In genomic region chr3:26153782-26154181, GRCm38 (mm10) we compare ENCODE assay signal across 7 mouse cellular contexts.
DNase-seq lines count a peak whose midpoint lies in the region; ATAC-seq and TF ChIP-seq lines count a peak whose summit lies in the region.

No protein-coding gene starts in this region.

- peak overlapping the region; percentile 61; the same call in 1 of the 2 replicates for H3K9ac ChIP-seq in forebrain, embryonic 11.5 days (ENCODE audit: low read length)
- peak overlapping the region; percentile 66 for H3K9ac ChIP-seq in hindbrain, embryonic 12.5 days
- peak overlapping the region; percentile 53 for H3K9ac ChIP-seq in stomach, postnatal 0 days (ENCODE audit: low read length)

- peak; percentile 55 for ATAC-seq in forebrain, embryonic 11.5 days (replicated peaks; ENCODE audit: low FRiP score)
- ATAC-seq in hindbrain, embryonic 12.5 days (ENCODE audit: low FRiP score), result peak; percentile 36; the same call in 1 of the 2 replicates
- no peak for ATAC-seq in stomach, postnatal 0 days (ENCODE audit: low FRiP score, low TSS enrichment)

- WGBS in forebrain, embryonic 11.5 days, result 2% methylated on average over 9 of the region's 9 CpGs
- 2% methylated on average over 9 of the region's 9 CpGs for WGBS in hindbrain, embryonic 12.5 days
- under 1% methylated on average over 9 of the region's 9 CpGs for WGBS in midbrain, embryonic 10.5 days
- 1% methylated on average over 9 of the region's 9 CpGs for WGBS in stomach, postnatal 0 days

- H3K27me3 ChIP-seq in forebrain, embryonic 11.5 days (ENCODE audit: control insufficient read depth, insufficient read depth, low read length), result 0 out of 2 replicates have a peak, but pooled peaks cover 2% of the 10 kb centered on the region
- no peaks in the 10 kb centered on the region for H3K27me3 ChIP-seq in hindbrain, embryonic 12.5 days
- peaks cover 14% of the 10 kb centered on the region for H3K27me3 ChIP-seq in midbrain, embryonic 10.5 days (ENCODE audit: low read depth, poor library complexity, severe bottlenecking)
- no peaks in the 10 kb centered on the region for H3K27me3 ChIP-seq in stomach, postnatal 0 days (ENCODE audit: control insufficient read depth, insufficient read depth, low read length)

- H3K4me3 ChIP-seq in forebrain, embryonic 11.5 days (ENCODE audit: low read depth, low read length), result peak overlapping the region; percentile 50
- H3K4me3 ChIP-seq in hindbrain, embryonic 12.5 days, result peak overlapping the region; percentile 54
- peak overlapping the region; percentile 60 for H3K4me3 ChIP-seq in midbrain, embryonic 10.5 days
- H3K4me3 ChIP-seq in stomach, postnatal 0 days (ENCODE audit: low read depth, low read length), result peak overlapping the region; percentile 49

- H3K9me3 ChIP-seq in forebrain, embryonic 11.5 days (ENCODE audit: control insufficient read depth, low read length), result no peaks in the 10 kb centered on the region
- no peaks in the 10 kb centered on the region for H3K9me3 ChIP-seq in hindbrain, embryonic 12.5 days (replicated peaks)
- no peaks in the 10 kb centered on the region for H3K9me3 ChIP-seq in midbrain, embryonic 10.5 days (replicated peaks)
- no peaks in the 10 kb centered on the region for H3K9me3 ChIP-seq in stomach, postnatal 0 days (ENCODE audit: control insufficient read depth, low read length)

- H3K4me2 ChIP-seq in forebrain, embryonic 11.5 days (ENCODE audit: low read depth, low read length, severe bottlenecking), result peak overlapping the region; percentile 63
- peak overlapping the region; percentile 72 for H3K4me2 ChIP-seq in hindbrain, embryonic 12.5 days (replicated peaks)
- peak overlapping the region; percentile 80 for H3K4me2 ChIP-seq in stomach, postnatal 0 days (replicated peaks; ENCODE audit: low read depth)

- no peak for TF ChIP-seq EP300 in stomach, postnatal 0 days (optimal IDR thresholded peaks at IDR 0.05)

- peak; percentile 80 for TF ChIP-seq CTCF in stomach, postnatal 0 days (IDR thresholded peaks at IDR 0.05; ENCODE audit: low read depth)

- no peaks in the 10 kb centered on the region for H3K4me1 ChIP-seq in forebrain, embryonic 11.5 days (replicated peaks; ENCODE audit: control insufficient read depth, insufficient read depth, low read length)
- H3K4me1 ChIP-seq in hindbrain, embryonic 12.5 days, result peaks cover 5% of the 10 kb centered on the region; the same call in 1 of the 2 replicates
- H3K4me1 ChIP-seq in midbrain, embryonic 10.5 days, result peaks cover 17% of the 10 kb centered on the region; the same call in 1 of the 2 replicates
- no peaks in the 10 kb centered on the region; the same call in 1 of the 2 replicates for H3K4me1 ChIP-seq in stomach, postnatal 0 days (replicated peaks; ENCODE audit: control insufficient read depth, insufficient read depth)

- no peaks in the 10 kb centered on the region for H3K36me3 ChIP-seq in forebrain, embryonic 11.5 days (ENCODE audit: control insufficient read depth, insufficient read depth, low read length)
- H3K36me3 ChIP-seq in hindbrain, embryonic 12.5 days, result no peaks in the 10 kb centered on the region
- no peaks in the 10 kb centered on the region for H3K36me3 ChIP-seq in midbrain, embryonic 10.5 days
- H3K36me3 ChIP-seq in stomach, postnatal 0 days (ENCODE audit: control insufficient read depth, insufficient read depth, low read length), result no peaks in the 10 kb centered on the region

- peak; percentile 84 for DNase-seq in Muller cell, postnatal 12 days (ENCODE audit: inconsistent ontology term)
- peak; percentile 45 for DNase-seq in brain, embryonic 18.5 days (ENCODE audit: low read depth, low spot score)
- peak; percentile 80 for DNase-seq in forebrain, embryonic 11.5 days (ENCODE audit: low spot score)
- DNase-seq in layer of hippocampus, postnatal 36 days, result peak; percentile 68 to 76
- peak; percentile 62 for DNase-seq in midbrain, embryonic 10.5 days (ENCODE audit: low spot score)
- peak; percentile 43 for DNase-seq in stomach, postnatal 0 days (ENCODE audit: low spot score)

- no peak overlapping the region for H3K27ac ChIP-seq in forebrain, embryonic 11.5 days (ENCODE audit: low read depth, low read length)
- H3K27ac ChIP-seq in hindbrain, embryonic 12.5 days, result peak overlapping the region; percentile 65
- 0 out of 2 replicates have a peak overlapping the region, but pooled peaks have one; percentile 75 for H3K27ac ChIP-seq in midbrain, embryonic 10.5 days (replicated peaks)
- H3K27ac ChIP-seq in stomach, postnatal 0 days (replicated peaks), result no peak overlapping the region

Comparison
In these comparisons a context has a peak if more than half of its experiments do, and no peak if none do; other contexts are left out.
1. H3K27ac ChIP-seq: peak in hindbrain, embryonic 12.5 days (single experiment) and midbrain, embryonic 10.5 days (single experiment); none in forebrain, embryonic 11.5 days (single experiment) and stomach, postnatal 0 days (single experiment).
2. Peak in every context shown above with its lines, with median percentiles within 50 percentile points of each other: DNase-seq, H3K4me2 ChIP-seq, H3K4me3 ChIP-seq and H3K9ac ChIP-seq.